ENCODE assay signal across 20 mouse cellular contexts in the genomic region with DNA sequence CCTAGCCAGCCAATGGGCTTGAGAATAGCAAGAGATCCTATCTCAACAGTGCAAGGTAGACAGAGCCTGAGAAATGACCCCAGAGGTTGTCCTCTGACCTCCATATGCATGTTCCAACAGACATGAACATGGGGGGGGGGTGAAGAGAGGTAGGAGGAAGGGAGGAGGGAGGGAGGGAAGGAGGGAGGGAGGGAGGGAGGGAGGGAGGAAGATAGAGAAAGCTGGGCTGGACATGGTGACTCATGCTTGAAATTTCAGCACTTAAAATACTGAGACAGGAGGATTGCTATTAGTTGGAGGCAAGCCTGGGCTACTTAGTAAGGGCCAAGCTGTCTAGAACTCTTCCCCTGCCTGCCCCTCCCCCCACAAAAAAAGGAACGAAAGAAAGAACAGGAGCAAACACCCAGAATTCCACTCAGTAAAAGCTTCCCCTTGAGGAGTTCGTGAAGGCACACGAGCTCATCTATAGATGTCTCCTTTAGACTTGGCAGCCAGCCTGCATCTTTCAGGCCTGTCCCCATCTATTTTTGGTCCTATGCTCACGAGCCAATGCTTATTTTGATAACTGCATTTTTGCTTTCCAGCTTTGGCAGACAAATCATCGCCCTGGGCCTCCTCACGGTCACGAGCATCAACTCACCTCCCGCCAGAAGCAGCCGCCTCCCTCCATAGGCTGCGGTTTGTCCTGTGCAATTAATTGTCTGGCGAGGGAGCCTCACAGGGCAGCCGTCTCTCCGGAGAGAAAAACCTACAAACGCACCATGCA. TPM values are rescaled to one million over a fixed set of nuclear protein-coding genes. Genes with fewer than 3 reads are reported as not detected.
DNase-seq lines count a peak whose midpoint lies in the region; ATAC-seq and TF ChIP-seq lines count a peak whose summit lies in the region.
"Had no signal": no experiment of that assay in that cellular context is flagged by ENCODE, and none has a peak within 500 bp of the region (broad histone marks: within the 10 kb centered on the region; RNA-seq: fewer than 3 reads in every experiment).

No protein-coding gene starts in this region.

- no peak for TF ChIP-seq CTCF in brain, embryonic 14.5 days (IDR thresholded peaks at IDR 0.05; ENCODE audit: borderline replicate concordance, extremely low read depth, insufficient read depth, insufficient read length)

- H3K4me2 ChIP-seq in heart, embryonic 15.5 days, result peak overlapping the region; percentile 16; the same call in 1 of the 2 replicates
- H3K4me2 ChIP-seq: embryonic facial prominence, embryonic 12.5 days; hindbrain, embryonic 15.5 days had no signal

- no peaks in the 10 kb centered on the region for H3K36me3 ChIP-seq in heart, embryonic 15.5 days
- H3K36me3 ChIP-seq: embryonic facial prominence, embryonic 12.5 days; hindbrain, embryonic 15.5 days had no signal

- intact Hi-C loops in left cerebral cortex, postnatal 14 days (cut with DNase I), result no loop called here

- 0 out of 2 replicates have a peak, but pooled peaks cover under 1% of the 10 kb centered on the region for H3K27me3 ChIP-seq in heart, embryonic 15.5 days
- H3K27me3 ChIP-seq: embryonic facial prominence, embryonic 12.5 days had no signal

- peaks cover 32% of the 10 kb centered on the region for H3K4me1 ChIP-seq in heart, embryonic 15.5 days (replicated peaks)

- H3K9me3 ChIP-seq in heart, embryonic 15.5 days (replicated peaks), result no peaks in the 10 kb centered on the region
- H3K9me3 ChIP-seq: embryonic facial prominence, embryonic 12.5 days; hindbrain, embryonic 15.5 days had no signal

- H3K27ac ChIP-seq in heart, embryonic 15.5 days, result peak overlapping the region; percentile 94
- H3K27ac ChIP-seq: embryonic facial prominence, embryonic 12.5 days; hindbrain, embryonic 15.5 days had no signal

- 24% methylated on average over 14 of the region's 14 CpGs for WGBS in heart, embryonic 15.5 days

- DNase-seq in left cerebral cortex, postnatal 14 days (ENCODE audit: low spot score in 2 of 2), result peak; percentile 64 to 82
- DNase-seq in left cerebral cortex, adult 11 months (ENCODE audit: low spot score), result no peak
- peak; percentile 75 for DNase-seq in NIH3T3 (ENCODE audit: low read depth)
- DNase-seq in brain, embryonic 14.5 days (ENCODE audit: low read depth), result peak; percentile 22
- DNase-seq in kidney, postnatal 25 days, result no peak
- DNase-seq in thymus, postnatal 10 days (ENCODE audit: low spot score in 2 of 2), result no peak
- DNase-seq: cerebellum, adult 9-10 months; gastrocnemius, postnatal 10 days; kidney, adult 11 months; liver; spleen, adult 18-20 months had no signal

- TF ChIP-seq POLR2A in brain, embryonic 14.5 days (IDR thresholded peaks at IDR 0.05; ENCODE audit: borderline replicate concordance, extremely low read depth, insufficient read depth, insufficient read length, poor library complexity, severe bottlenecking), result no peak

- peak; percentile 85 for ATAC-seq in heart, embryonic 15.5 days (replicated peaks; ENCODE audit: insufficient number of reproducible peaks, insufficient read depth, low FRiP score, low read depth)
- ATAC-seq in monocyte, adult 5-6 weeks (replicated peaks; ENCODE audit: insufficient number of reproducible peaks, low FRiP score, low TSS enrichment, poor library complexity, severe bottlenecking), result no peak
- ATAC-seq: Patski had no signal

- 0 out of 2 replicates have a peak overlapping the region, but pooled peaks have one; percentile 13 for H3K9ac ChIP-seq in heart, embryonic 15.5 days
- H3K9ac ChIP-seq: embryonic facial prominence, embryonic 12.5 days; hindbrain, embryonic 15.5 days had no signal

- H3K4me3 ChIP-seq in heart, embryonic 15.5 days, result no peak overlapping the region
- H3K4me3 ChIP-seq: embryonic facial prominence, embryonic 12.5 days; hindbrain, embryonic 15.5 days had no signal

RNA-seq across cellular contexts. Expression of a gene that starts 23.0 kb away (rescaled TPM):
- under 1 TPM in 1 of 2 experiments, not detected in 1; 0.48 TPM for total RNA-seq in left cerebral cortex, postnatal 14 days (2021)
- polyA plus RNA-seq in brain, embryonic 14.5 days (2012; rRNA removed), result 26.5 and 42.0 TPM in 2 replicates
- not detected in 2 replicates for polyA plus RNA-seq in heart, embryonic 15.5 days (2015; fragmentation: Nextera tagmentation; extraction: Ambion mirVana)
- not detected in 3 replicates for total RNA-seq in monocyte, adult 5-6 weeks (2017)
- total RNA-seq: gastrocnemius, postnatal 10 days; megakaryocyte-erythroid progenitor cell, adult 5-6 weeks had no signal
- polyA plus RNA-seq: lung, embryonic 16.5 days; Patski; testis, adult 2 months; urinary bladder, adult 2 months had no signal

RNA-seq across cellular contexts. Expression of a gene that starts 35.9 kb away (rescaled TPM):
- 10 to 100 TPM; 83.3 to 95.8 TPM for total RNA-seq in left cerebral cortex, postnatal 14 days (2021)
- polyA plus RNA-seq in brain, embryonic 14.5 days (2012; rRNA removed), result 21.2 and 28.0 TPM in 2 replicates
- polyA plus RNA-seq in heart, embryonic 15.5 days (2015; fragmentation: Nextera tagmentation; extraction: Ambion mirVana), result 7.2 and 9.8 TPM in 2 replicates
- 19.3 to 53.0 TPM (median 49.3 TPM) in 3 replicates for total RNA-seq in monocyte, adult 5-6 weeks (2017)

RNA-seq across cellular contexts. Expression of a gene that starts 59.9 kb away (rescaled TPM):
- total RNA-seq in left cerebral cortex, postnatal 14 days (2021), result 10 to 100 TPM; 16.6 to 17.6 TPM
- 12.3 and 13.4 TPM in 2 replicates for polyA plus RNA-seq in brain, embryonic 14.5 days (2012; rRNA removed)
- polyA plus RNA-seq in heart, embryonic 15.5 days (2015; fragmentation: Nextera tagmentation; extraction: Ambion mirVana), result 15.5 and 19.5 TPM in 2 replicates
- 16.2 to 45.2 TPM (median 35.8 TPM) in 3 replicates for total RNA-seq in monocyte, adult 5-6 weeks (2017)

Comparison
In these comparisons a context has a peak if more than half of its experiments do, and no peak if none do; other contexts are left out.
1. DNase-seq: peak in left cerebral cortex, postnatal 14 days (2 of 2), NIH3T3 (single experiment) and brain, embryonic 14.5 days (single experiment); none in left cerebral cortex, adult 11 months (single experiment), kidney, postnatal 25 days (0 of 2) and thymus, postnatal 10 days (0 of 2).